Mouse (Mus musculus): ENCODE results near the gene Mtch1.

GRCm38 (mm10) chr17:29312082-29312481 is 35.7 kb downstream of the Mtch1 start:
- no peak for TF ChIP-seq CTCF (IDR thresholded peaks at IDR 0.05; ENCODE audit: control insufficient read depth, insufficient read depth, insufficient read length)
- no peak for TF ChIP-seq MYOD1 (IDR thresholded peaks at IDR 0.05; ENCODE audit: control insufficient read depth, insufficient read length, low read depth)
- TF ChIP-seq CEBPB (IDR thresholded peaks at IDR 0.05; ENCODE audit: low read depth), result no peak
- no peak for TF ChIP-seq USF1 (IDR thresholded peaks at IDR 0.05; ENCODE audit: low read depth)
- TF ChIP-seq MAX (IDR thresholded peaks at IDR 0.05), result no peak
- no peak for TF ChIP-seq FOSL1 (IDR thresholded peaks at IDR 0.05; ENCODE audit: insufficient read depth, low read length, poor library complexity, severe bottlenecking)
- no peak for TF ChIP-seq MYOG (IDR thresholded peaks at IDR 0.05; ENCODE audit: control insufficient read depth, extremely low read depth, insufficient read length)
